Mouse (Mus musculus) liver, embryonic 14.5 days (tissue): ENCODE measurements around the gene Ak5. TPM values are rescaled to one million over a fixed set of nuclear protein-coding genes. Genes with fewer than 3 reads are reported as not detected.
A peak's percentile ranks its signal among the peaks of the same experiment; 100 is the strongest.

ENCODE experiments used
- ATAC-seq: fragments of 200-750 bp; cut with Nextera tagmentation; 2 replicates; pipeline ENCODE4 v1.8.0; 2017; ENCODE audit warnings: moderate number of reproducible peaks, mild to moderate bottlenecking, moderate library complexity; ENCODE audit not compliant: insufficient read depth
- DNase-seq, 3 experiments: peaks; one replicate each; pipeline ENCODE4 v3.0.0-alpha.2; 2012 to 2013; ENCODE audit warnings: low read depth in 3 of 3, low spot score in 3 of 3
- H3K27ac ChIP-seq: fragments of 300-500 bp; sonication (generic); 2 replicates; pipeline ENCODE4 v1.5.1; 2014; ENCODE audit warnings: moderate library complexity, mild to moderate bottlenecking, control low read depth, inconsistent platforms
- H3K27me3 ChIP-seq: fragments of 300-500 bp; sonication (generic); 2 replicates; pipeline ENCODE4 v1.6.1; 2014; ENCODE audit warnings: mild to moderate bottlenecking, low read length, moderate library complexity; ENCODE audit not compliant: control insufficient read depth, insufficient read depth
- H3K36me3 ChIP-seq: fragments of 300-500 bp; sonication (generic); replicated peaks from 2 replicates; pipeline ENCODE4 v1.6.1; 2014; ENCODE audit warnings: low read depth; ENCODE audit not compliant: control insufficient read depth, insufficient read depth
- H3K4me1 ChIP-seq, 2 experiments: fragments of 200-500 bp in 1 of 2; fragments of 300-500 bp in 1 of 2; sonication (generic) in 1 of 2; replicated peaks; 2 replicates each; pipeline ENCODE4 v1.6.1; 2012 to 2014; ENCODE audit warnings: antibody characterized with exemption in 1 of 2, inconsistent platforms in 1 of 2, low read length in 1 of 2; ENCODE audit not compliant: control insufficient read depth in 2 of 2, insufficient read depth in 2 of 2
- H3K4me2 ChIP-seq: fragments of 300-500 bp; sonication (generic); 2 replicates; pipeline ENCODE4 v1.6.1; 2014; ENCODE audit warnings: low read depth, mild to moderate bottlenecking, control low read depth, moderate library complexity
- H3K4me3 ChIP-seq, 2 experiments: fragments of 200-500 bp in 1 of 2; fragments of 300-500 bp in 1 of 2; sonication (generic) in 1 of 2; 2 replicates each; pipeline ENCODE4 v1.5.1; 2012 to 2014; ENCODE audit warnings: low read depth in 2 of 2, low read length in 2 of 2, mild to moderate bottlenecking in 2 of 2, control low read depth in 1 of 2, inconsistent platforms in 1 of 2, moderate library complexity in 1 of 2; ENCODE audit not compliant: insufficient read depth in 1 of 2
- H3K9ac ChIP-seq: fragments of 300-500 bp; sonication (generic); replicated peaks from 2 replicates; pipeline ENCODE4 v1.6.1; 2014; ENCODE audit warnings: mild to moderate bottlenecking, control low read depth, moderate library complexity
- H3K9me3 ChIP-seq: fragments of 300-500 bp; sonication (generic); 2 replicates; pipeline ENCODE4 v1.6.1; 2016; ENCODE audit warnings: low read length, mixed read lengths; ENCODE audit not compliant: control insufficient read depth
- CTCF ChIP-seq: IDR thresholded peaks from 2 replicates; pipeline ENCODE4 v1.5.1; 2016; ENCODE audit warnings: antibody characterized with exemption, low read depth, control low read depth
- EP300 ChIP-seq: IDR thresholded peaks from 2 replicates; pipeline ENCODE4 v1.6.1; 2016; ENCODE audit warnings: antibody characterized with exemption, low read depth
- WGBS: fragments of 180-500 bp; shearing (Covaris S2); extraction: QIAGEN DNeasy Blood & Tissue Kit; methylation state at CpG from one replicate; pipeline ENCODE4 v1.1.7; 2014; ENCODE audit not compliant: insufficient replicate concordance; 5-methylcytosine and 5-hydroxymethylcytosine counted together
- polyA plus RNA-seq, 2 experiments: library from polyadenylated mRNA; depleted of rRNA in 1 of 2; stranded (reverse) in 1 of 2; unstranded in 1 of 2; fragments of >200 nt; fragmentation: Nextera tagmentation in 1 of 2; extraction: Ambion mirVana in 1 of 2; gene quantifications; 2 replicates each; pipeline versions ENCODE4 v1.2.1 to v1.2.3; 2012 to 2014

Ak5 gene
- polyA plus RNA-seq, 2 experiments = 0.08 to 0.18 TPM

DNA sequence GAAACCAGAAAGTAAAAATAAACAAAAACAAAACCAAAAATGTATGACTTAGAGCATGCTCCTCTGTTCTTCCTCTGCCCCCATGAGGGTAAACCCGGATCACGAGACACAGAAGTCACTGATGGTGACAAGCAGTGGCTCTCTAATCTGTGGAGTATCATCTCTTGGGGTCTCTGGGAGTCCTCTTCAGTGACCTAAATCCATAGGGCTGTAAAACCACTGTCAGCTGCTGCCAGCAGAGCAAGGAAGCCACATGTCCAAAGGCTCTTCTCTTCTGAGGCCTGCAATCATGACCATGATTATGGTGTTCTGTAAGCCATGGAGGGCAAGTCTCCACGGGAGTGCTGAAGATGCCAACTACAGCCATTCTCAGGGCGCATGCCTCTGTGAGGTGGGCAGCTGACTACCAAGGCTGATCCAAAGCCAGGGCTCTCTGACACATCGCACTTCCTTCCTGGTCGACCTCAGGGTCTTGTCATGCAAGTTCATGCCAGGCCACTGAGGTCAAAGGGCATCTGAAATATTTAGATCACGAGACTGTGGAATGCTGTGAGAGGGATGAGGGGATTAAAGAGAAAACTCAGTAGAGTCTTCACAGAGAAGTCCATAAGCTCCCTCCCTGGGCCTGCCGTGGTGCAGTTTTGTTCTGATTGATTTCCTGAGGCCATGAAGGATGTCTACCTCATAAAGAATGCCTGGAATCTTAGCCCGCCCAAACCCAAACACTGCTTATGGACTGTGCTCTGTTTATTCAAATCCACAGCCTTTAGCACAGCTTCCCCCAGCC lies 99.5 kb downstream of the Ak5 start:
- H3K27me3 ChIP-seq = no peaks in the 10 kb centered on the region
- no peak for DNase-seq
- no peaks in the 10 kb centered on the region for H3K36me3 ChIP-seq
- ATAC-seq = no peak
- no peak overlapping the region for H3K27ac ChIP-seq
- no peaks in the 10 kb centered on the region for H3K9me3 ChIP-seq
- TF ChIP-seq CTCF (no peak), EP300 (no peak)
- WGBS = 54% methylated on average over 9 of the region's 9 CpGs
- no peak overlapping the region for H3K9ac ChIP-seq
- peaks cover 0 to 4% of the 10 kb centered on the region in 2 experiments; a peak in 1 of 4 replicates for H3K4me1 ChIP-seq
- H3K4me2 ChIP-seq = no peak overlapping the region
- H3K4me3 ChIP-seq = no peak overlapping the region

DNA sequence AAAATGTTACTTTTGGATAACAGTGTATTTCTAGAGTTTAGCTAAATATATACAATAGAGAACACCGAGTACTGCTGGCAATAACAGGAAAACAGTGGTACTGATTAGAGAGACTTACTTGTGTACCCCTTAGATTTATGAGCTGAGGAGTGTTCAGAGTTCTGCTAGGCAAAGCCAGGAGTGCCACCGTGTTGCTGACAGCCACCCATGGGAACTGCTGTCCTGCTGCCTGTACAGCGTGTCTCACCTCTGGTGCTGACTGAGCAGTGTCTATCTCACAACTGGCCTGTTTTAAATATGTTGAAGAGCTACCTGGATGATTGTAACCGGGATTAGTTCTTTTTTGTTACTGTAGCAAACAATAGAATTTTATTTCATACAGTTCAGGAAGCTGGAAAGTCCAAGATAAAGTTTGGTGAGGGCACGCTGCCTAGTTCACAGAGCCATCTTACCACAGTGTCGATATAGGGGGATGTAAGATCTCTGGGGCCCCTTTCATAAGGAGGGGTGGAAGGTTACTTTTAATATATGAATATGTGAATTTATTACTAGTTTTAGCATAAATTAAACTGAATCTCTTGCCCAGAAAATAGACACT lies 103.5 kb downstream of the Ak5 start:
- Histone ChIP-seq H3K27ac (no peak overlapping the region), H3K9me3 (no peaks in the 10 kb centered on the region), H3K4me2 (no peak overlapping the region), H3K9ac (no peak overlapping the region), H3K27me3 (no peaks in the 10 kb centered on the region), H3K4me1 (peaks cover 0 to 4% of the 10 kb centered on the region in 2 experiments; a peak in 3 of 4 replicates), H3K4me3 (no peak overlapping the region), H3K36me3 (no peaks in the 10 kb centered on the region)
- no peak for TF ChIP-seq CTCF
- no peak for TF ChIP-seq EP300
- no peak for ATAC-seq
- DNase-seq = no peak
- WGBS = 21% methylated on average over 6 of the region's 6 CpGs

DNA sequence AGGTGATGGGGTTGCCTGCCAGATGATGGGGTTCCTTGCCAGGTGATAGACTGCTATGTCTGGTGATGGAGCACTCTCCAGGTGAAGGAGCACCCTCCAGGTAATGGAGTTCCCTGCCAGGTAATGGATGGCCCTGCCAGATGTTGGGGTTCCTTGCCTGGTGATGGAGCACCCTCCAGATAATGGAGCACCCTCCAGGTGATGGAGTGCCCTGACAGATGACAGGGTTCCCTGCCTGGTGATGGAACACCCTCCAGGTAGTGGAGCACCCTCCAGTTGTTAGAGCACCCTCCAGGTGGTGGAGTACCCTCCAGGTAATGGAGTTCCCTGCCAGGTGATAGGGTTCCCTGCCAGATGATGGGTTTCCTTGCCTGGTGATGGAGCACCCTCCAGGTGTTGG lies 104.3 kb downstream of the Ak5 start:
- ATAC-seq (no peak), DNase-seq (no peak)
- Histone ChIP-seq H3K4me1 (peaks cover 2 to 11% of the 10 kb centered on the region in 2 experiments), H3K9me3 (no peaks in the 10 kb centered on the region), H3K4me3 (no peak overlapping the region), H3K4me2 (no peak overlapping the region), H3K27ac (no peak overlapping the region), H3K9ac (no peak overlapping the region), H3K27me3 (no peaks in the 10 kb centered on the region), H3K36me3 (no peaks in the 10 kb centered on the region)
- TF ChIP-seq CTCF = no peak

DNA sequence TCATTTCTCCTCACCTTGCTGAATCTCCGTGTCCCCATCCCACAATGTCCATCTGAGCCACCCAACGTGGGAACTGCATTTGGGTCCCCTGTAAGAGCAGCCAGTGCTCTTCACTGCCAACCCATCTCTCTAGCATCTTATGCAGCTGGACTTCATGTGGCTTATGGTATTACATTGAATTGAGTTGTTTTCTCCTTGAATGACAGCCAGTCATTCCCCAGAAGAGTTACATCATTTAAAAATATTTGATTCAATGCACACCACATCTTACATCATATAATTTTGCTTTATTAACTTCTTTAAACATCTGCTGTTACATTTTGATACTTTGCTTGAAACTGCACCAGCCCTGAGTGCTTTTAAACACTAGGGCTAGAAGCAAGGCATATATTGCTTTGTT lies 106.5 kb downstream of the Ak5 start:
- 53% methylated on average over 2 of the region's 2 CpGs for WGBS
- no peak overlapping the region for H3K4me3 ChIP-seq

DNA sequence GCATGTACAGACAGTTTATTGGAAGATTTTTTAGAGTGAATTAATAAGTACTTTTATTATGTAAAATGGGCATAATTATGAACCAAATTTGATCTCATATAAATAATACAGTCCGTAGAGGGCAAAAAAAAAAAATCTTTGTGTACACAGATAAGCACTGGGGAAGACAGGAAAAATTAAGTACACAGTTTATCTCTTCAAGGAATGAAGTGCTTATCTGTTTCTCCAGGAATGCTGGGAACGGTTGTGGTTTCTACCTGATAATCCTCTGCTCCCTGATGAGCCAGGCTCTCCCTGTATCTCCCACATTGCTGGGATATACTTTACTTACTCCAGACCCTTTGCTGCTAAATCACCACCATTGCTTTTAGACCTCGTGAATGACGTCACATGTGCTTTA lies 108.9 kb downstream of the Ak5 start:
- H3K4me2 ChIP-seq = no peak overlapping the region
- peak in 1 of 3 experiments; percentile 46 for DNase-seq

More for the DNA sequence above, 106.5 kb downstream of the Ak5 start:
- ATAC-seq = no peak
- DNase-seq = no peak
- H3K4me2 ChIP-seq = no peak overlapping the region
- TF ChIP-seq CTCF (no peak), EP300 (no peak)
- no peaks in the 10 kb centered on the region for H3K27me3 ChIP-seq
- H3K4me1 ChIP-seq = peaks cover 15 to 20% of the 10 kb centered on the region in 2 experiments
- no peaks in the 10 kb centered on the region for H3K9me3 ChIP-seq
- H3K9ac ChIP-seq = no peak overlapping the region
- H3K36me3 ChIP-seq = no peaks in the 10 kb centered on the region
- H3K27ac ChIP-seq = no peak overlapping the region

More for the DNA sequence above, 108.9 kb downstream of the Ak5 start:
- Histone ChIP-seq H3K9ac (no peak overlapping the region), H3K4me3 (no peak overlapping the region), H3K27ac (no peak overlapping the region), H3K9me3 (no peaks in the 10 kb centered on the region), H3K36me3 (no peaks in the 10 kb centered on the region), H3K27me3 (no peaks in the 10 kb centered on the region), H3K4me1 (peaks cover 15 to 22% of the 10 kb centered on the region in 2 experiments)
- 17% methylated on average over 4 of the region's 4 CpGs for WGBS
- TF ChIP-seq CTCF (no peak), EP300 (peak; percentile 51)
- ATAC-seq = no peak
